Mouse (Mus musculus) macrophage (primary cell): ENCODE measurements around the gene Vti1a. TPM values are rescaled to one million over a fixed set of nuclear protein-coding genes. Genes with fewer than 3 reads are reported as not detected.
A peak's percentile ranks its signal among the peaks of the same experiment; 100 is the strongest.

Experiments
- H3K27ac ChIP-seq: fragments of 350-480 bp; formaldehyde crosslinking; 2 replicates; pipeline ENCODE4 v1.9.0; 2021
- H3K36me3 ChIP-seq: fragments of 350-480 bp; formaldehyde crosslinking; 2 replicates; pipeline ENCODE4 v1.9.0; 2021; ENCODE audit errors: inconsistent target
- H3K4me3 ChIP-seq: fragments of 350-480 bp; formaldehyde crosslinking; 2 replicates; pipeline ENCODE4 v1.9.0; 2021; ENCODE audit errors: inconsistent target
- H3K79me2 ChIP-seq: fragments of 350-480 bp; formaldehyde crosslinking; 2 replicates; pipeline ENCODE4 v1.9.0; 2021; ENCODE audit errors: inconsistent target
- WGBS: methylation state at CpG from one replicate; pipeline ENCODE4 v1.1.7; 2026; ENCODE audit warnings: inconsistent platforms; ENCODE audit not compliant: missing documents; 5-methylcytosine and 5-hydroxymethylcytosine counted together
- polyA plus RNA-seq: library from polyadenylated mRNA; stranded (reverse); fragments of 250-400 nt; gene quantifications from 3 replicates; pipeline ENCODE4 v1.2.4, GENCODE M21; 2018; ENCODE audit warnings: inconsistent platforms
- total RNA-seq, 78 experiments: library from RNA; depleted of rRNA; stranded (reverse); fragments of 250-400 nt; gene quantifications; 1 replicate in 9 of 78; 2 replicates in 24 of 78; 3 replicates in 43 of 78; 4 replicates in 2 of 78; pipeline ENCODE4 v1.2.4; 2018; ENCODE audit warnings: inconsistent platforms in 56 of 78

Gene Vti1a
- total RNA-seq (2018; cell fraction: chromatin; rRNA removed), result 100 to 1,000 TPM in 25 of 26 experiments, 10 to 100 TPM in 1; 93.6 to 326 (median 189) TPM
- total RNA-seq (2018; cell fraction: cytosol; rRNA removed), result 10 to 100 TPM; 32.1 to 70.9 (median 47.3) TPM
- total RNA-seq (2018; cell fraction: nucleus; rRNA removed), result 100 to 1,000 TPM in 19 of 26 experiments, 10 to 100 TPM in 7; 58.8 to 164 (median 112) TPM
- polyA plus RNA-seq, result 25.9 to 41.8 TPM (median 39.9 TPM) in 3 replicates

DNA sequence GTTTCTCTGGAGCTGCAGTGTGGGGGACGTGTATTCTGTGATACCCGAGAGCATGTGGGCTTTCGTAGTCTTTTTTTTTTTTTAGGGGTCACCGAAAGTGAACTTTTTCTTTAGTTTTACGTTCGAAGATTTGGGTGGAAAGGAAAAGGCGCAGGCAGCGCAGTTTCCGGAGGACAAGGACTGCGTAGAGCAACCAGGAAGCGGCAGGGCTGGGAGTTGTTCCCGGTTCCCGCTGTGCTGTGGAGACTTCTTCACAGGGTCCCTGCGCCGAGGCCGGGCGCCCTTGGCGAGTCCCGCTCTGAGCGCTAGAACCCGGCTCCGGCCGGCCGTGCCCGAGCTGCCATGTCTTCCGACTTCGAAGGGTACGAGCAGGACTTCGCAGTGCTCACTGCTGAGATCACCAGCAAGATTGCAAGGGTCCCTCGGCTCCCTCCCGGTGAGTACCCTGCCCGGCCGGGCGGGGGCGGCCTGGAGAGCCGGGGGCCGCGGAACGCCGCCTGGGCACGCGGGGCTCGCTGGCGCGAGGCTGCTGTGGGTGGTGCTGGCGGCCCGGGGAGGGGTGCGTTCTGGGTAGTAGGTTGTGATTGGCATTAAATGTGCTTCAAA lies at the start of gene Vti1a:
Gene Vti1a (plus strand): TSS at position 187 of the 606 bp plus-strand sequence.
- Histone ChIP-seq H3K79me2 (peaks cover 69% of the 10 kb centered on the region), H3K27ac (peak within 1 kb of the TSS; percentile 89), H3K4me3 (peak within 1 kb of the TSS; percentile 97), H3K36me3 (peaks cover 2% of the 10 kb centered on the region; the same call in 1 of the 2 replicates)
- WGBS, result under 1% methylated on average over 48 of the region's 48 CpGs

DNA sequence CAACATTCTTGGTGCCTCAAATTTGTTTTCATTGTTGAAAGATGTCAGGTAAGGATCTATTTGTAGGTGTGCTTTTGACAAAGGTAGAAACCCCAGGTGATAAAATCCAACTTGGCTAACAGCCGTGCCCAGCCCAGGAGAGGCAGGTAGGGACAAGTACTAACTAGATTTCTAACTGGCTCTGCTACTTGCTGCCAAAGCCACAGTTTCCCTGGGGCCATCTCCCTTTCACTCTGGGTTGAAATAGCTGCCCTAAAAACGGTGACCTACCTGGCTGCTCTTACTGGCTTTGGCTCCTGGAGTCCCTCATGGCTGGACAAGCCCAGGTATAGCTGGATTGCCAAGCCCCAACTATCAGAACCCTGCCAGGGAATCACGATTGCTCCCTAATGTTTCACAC lies 49.3 kb upstream of the Vti1a start:
- WGBS, result 97% methylated on average over 3 of the region's 3 CpGs
- peaks cover 16% of the 10 kb centered on the region; the same call in 1 of the 2 replicates for H3K36me3 ChIP-seq

DNA sequence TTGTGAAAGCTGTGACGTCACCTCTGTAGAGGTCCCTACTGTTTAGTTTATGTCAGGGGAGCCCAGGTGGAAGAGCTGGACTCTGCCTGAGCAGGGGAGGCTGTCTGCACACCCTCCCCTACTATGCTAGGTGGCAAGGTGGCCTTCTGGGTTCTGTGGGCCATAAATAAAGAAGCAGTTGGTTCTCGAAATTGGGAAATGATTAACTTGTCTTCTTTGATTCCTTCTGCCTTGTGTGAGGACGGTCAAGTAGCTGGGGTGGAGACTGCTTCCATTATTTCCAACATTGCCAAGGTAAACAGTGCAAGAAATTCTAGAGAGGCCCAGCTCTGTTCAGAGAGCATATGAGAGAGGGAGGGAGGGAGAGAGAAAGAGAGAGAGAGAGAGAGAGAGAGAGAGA lies 47.9 kb upstream of the Vti1a start:
- Histone ChIP-seq H3K27ac (no peak overlapping the region), H3K4me3 (no peak overlapping the region), H3K79me2 (peaks cover 49% of the 10 kb centered on the region), H3K36me3 (peaks cover 17% of the 10 kb centered on the region)
- WGBS, result 90% methylated on average over 3 of the region's 3 CpGs

More for the DNA sequence above, 49.3 kb upstream of the Vti1a start:
- Histone ChIP-seq H3K79me2 (peaks cover 63% of the 10 kb centered on the region), H3K4me3 (no peak overlapping the region), H3K27ac (no peak overlapping the region)

DNA sequence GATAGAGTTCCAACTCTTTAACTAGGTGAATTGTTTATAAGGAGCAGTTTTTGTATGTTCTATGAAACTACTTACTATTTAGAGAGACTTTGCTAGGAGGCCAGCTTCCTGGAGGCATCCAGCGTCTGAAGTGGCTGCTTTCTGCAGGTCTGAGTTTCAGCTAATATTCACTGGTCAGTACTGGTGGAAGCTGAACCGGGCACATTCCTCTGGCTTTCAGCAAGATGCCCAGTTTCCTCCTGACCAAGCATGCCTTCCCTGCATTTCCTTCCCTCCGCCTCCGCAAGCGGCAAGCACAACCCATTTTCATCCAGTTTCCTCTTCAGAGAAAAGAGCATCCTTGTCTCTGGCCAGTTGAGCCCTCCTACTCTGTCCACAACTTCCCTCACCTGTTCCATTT lies 47.0 kb upstream of the Vti1a start:
- peaks cover 40% of the 10 kb centered on the region for H3K79me2 ChIP-seq
- WGBS, result 93% methylated on average over 5 of the region's 5 CpGs
- H3K36me3 ChIP-seq, result peaks cover 24% of the 10 kb centered on the region
- H3K4me3 ChIP-seq, result no peak overlapping the region
- H3K27ac ChIP-seq, result no peak overlapping the region

DNA sequence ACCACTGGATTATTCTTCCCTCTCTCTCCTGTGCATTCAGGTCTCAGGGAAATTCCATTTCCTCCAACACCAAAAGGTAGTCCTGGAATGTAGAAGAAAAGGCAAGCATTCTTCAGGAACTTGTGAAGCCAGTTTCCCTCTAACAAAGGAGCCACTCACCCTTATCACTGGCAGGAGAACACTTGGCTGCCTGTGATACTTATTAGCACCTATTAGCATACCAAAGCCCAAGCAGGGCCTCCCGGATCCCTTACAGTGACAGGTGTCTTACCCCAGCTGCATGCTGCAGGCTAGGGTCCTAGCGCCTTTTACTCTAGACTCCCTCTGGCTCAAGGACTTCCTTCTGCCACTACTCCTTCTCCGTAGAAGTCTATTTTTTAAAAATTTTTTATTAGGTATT lies 44.6 kb upstream of the Vti1a start:
- WGBS, result 84% methylated on average over 3 of the region's 3 CpGs
- peaks cover 34% of the 10 kb centered on the region for H3K36me3 ChIP-seq
- peaks cover 16% of the 10 kb centered on the region for H3K79me2 ChIP-seq
- no peak overlapping the region for H3K4me3 ChIP-seq
- no peak overlapping the region for H3K27ac ChIP-seq

DNA sequence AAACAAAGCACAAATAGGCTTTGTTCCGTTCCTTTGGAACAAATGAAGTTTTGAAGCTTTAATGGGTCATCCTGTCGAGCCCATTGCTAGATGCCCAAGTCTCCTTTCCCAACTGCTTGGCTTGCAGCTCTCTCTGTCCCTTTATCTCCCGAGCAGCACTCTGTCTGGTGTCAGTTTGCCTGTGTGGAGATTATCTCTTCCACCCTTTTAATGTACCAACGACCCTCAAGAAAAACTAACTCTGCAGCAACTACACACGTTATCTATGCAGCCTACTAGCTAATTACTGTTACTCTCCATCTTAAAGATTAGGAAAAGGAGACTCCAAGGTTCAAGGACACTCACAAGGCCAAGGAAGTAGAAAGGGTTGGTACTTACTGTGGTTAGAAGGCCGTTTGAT lies 42.8 kb upstream of the Vti1a start:
- Histone ChIP-seq H3K27ac (no peak overlapping the region), H3K4me3 (no peak overlapping the region), H3K79me2 (no peaks in the 10 kb centered on the region), H3K36me3 (peaks cover 42% of the 10 kb centered on the region)
- 92% methylated on average over 5 of the region's 6 CpGs for WGBS

DNA sequence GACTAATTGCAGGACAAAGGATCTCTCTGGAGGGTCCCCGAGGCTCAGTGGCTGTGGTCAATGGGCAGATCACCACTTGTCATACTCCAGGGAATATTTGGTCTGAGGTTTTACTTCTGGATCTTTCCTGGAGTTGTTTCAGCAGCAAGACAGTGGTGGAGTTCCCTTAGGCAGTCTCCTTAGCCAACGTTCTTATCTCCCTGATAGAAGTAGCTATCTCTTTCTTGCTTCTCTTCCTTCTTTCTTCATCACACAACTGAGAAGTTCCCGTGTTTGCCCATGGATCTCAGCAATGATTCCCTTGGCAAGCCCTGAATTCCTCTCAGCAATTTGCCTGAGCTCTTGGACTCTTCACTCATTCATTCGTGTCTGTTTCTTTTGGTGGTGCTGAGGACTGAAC lies 40.0 kb upstream of the Vti1a start:
- H3K36me3 ChIP-seq, result peaks cover 58% of the 10 kb centered on the region
- no peaks in the 10 kb centered on the region for H3K79me2 ChIP-seq
- 93% methylated on average over 4 of the region's 4 CpGs for WGBS
- H3K27ac ChIP-seq, result no peak overlapping the region
- no peak overlapping the region for H3K4me3 ChIP-seq

DNA sequence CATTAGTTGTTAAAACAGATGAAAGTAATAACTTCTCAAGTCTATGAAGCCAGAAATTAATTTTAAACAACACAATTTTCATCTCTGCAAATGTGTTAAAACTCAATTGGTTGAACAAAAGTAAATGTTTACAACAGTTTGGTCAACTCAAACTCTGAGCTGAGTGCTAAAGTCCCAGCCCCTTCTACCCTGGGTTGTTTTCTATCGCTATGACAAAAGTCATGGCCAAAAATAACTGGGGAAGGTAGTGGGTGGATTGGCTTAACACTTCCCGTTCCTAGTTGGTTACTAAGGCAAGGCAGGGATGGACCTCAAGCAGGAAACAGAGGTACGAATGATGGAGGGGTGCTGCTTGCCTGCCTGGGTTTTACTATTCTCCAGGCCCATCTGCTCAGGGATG lies 39.3 kb upstream of the Vti1a start:
- no peak overlapping the region for H3K27ac ChIP-seq
- H3K4me3 ChIP-seq, result no peak overlapping the region
- H3K79me2 ChIP-seq, result no peaks in the 10 kb centered on the region
- 75% methylated on average over 3 of the region's 3 CpGs for WGBS
- peaks cover 59% of the 10 kb centered on the region for H3K36me3 ChIP-seq

DNA sequence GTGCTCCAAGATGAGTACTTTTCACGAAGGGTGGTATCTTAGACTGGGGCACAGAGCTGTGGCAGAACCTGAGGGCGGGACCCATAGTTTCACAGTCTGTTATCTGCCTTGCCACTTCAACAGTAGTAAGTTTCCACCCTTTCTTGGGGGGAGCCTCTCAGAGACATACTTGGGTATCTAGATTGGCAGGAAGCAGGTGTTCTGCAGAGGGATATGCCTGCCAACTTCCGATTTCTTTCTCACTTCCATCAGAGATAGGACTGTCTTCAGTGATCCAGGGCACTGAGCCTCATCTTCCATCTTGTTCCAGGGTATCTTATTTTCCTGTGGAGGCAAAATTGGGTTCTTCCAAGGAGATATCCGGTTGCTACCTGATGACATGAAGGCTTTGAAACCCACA lies 32.0 kb upstream of the Vti1a start:
- no peak overlapping the region for H3K27ac ChIP-seq
- peaks cover 66% of the 10 kb centered on the region for H3K36me3 ChIP-seq
- no peaks in the 10 kb centered on the region for H3K79me2 ChIP-seq
- 96% methylated on average over 4 of the region's 4 CpGs for WGBS
- H3K4me3 ChIP-seq, result no peak overlapping the region

DNA sequence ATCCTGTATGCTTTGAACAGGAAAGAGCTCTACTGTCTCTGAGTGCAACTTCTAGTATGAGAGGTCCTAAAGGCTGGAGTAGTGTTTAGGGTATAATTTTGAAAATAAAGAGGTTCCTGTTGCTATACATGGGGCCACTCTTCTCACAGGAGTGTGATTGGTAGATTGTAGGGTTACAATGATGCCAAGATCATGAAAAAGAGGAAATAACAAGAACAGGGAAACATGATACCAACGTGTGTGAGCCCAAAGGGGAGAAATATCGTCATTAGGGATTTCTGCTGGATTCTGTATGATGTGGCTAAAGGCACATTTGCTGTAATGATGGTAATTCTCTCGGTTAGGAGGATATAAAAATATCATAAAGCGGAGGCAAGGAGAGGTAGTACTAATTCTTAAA lies 30.1 kb upstream of the Vti1a start:
- WGBS, result 73% methylated on average over 4 of the region's 4 CpGs
- H3K27ac ChIP-seq, result no peak overlapping the region
- H3K36me3 ChIP-seq, result peaks cover 47% of the 10 kb centered on the region
- H3K79me2 ChIP-seq, result no peaks in the 10 kb centered on the region
- no peak overlapping the region for H3K4me3 ChIP-seq

DNA sequence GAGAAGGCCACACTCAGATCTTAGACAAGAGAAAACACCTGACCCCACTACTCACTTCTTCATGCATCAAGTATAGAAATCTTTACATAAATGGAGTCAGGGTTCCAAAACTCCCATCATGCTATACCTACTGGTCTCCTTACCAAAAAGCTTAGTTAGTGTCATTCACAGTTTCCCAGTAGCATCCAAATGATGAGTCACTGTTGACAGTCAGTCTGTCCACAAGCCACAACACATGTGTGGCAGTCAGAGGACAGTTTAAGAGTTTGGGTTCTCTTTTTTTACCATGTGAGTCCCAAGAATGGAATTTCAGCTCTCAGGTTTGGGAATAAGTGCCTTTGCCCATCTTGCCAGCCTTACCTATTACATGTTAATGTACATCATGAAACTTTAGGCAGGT lies 27.1 kb upstream of the Vti1a start:
- H3K27ac ChIP-seq, result no peak overlapping the region
- H3K36me3 ChIP-seq, result peaks cover 24% of the 10 kb centered on the region
- H3K79me2 ChIP-seq, result no peaks in the 10 kb centered on the region
- H3K4me3 ChIP-seq, result no peak overlapping the region

DNA sequence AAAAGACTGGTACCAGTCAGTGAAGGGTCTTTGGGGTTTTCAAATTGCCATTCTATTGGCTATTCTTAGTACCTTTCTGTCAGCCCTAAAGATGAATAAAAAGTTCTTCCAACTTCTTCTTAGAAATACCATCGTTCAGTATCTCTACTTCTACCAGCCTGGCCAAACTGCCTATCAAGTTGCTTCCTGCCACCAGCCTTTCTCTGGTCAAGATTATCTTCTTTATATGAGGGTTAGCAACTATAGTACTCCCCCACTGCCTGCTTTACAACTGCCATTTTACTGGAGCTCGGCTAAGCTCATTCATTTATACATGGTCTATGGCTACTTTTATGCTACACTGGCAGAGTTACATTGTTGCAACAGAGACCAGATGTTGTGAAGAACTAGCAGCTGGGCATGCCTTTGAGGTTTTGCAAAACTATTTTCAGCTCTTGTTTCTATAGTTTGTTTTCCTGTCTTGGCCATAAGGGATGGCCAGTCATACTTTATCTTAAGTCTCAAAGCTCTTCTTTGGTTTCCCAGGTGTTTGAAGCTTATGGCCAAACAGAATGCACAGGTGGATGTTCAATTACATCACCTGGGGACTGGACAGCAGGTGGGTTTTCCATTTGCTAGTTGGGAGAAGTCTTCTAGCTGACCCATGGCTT lies 25.3 kb upstream of the Vti1a start:
- no peak overlapping the region for H3K27ac ChIP-seq
- no peak overlapping the region for H3K4me3 ChIP-seq
- 71% methylated on average over 2 of the region's 2 CpGs for WGBS

DNA sequence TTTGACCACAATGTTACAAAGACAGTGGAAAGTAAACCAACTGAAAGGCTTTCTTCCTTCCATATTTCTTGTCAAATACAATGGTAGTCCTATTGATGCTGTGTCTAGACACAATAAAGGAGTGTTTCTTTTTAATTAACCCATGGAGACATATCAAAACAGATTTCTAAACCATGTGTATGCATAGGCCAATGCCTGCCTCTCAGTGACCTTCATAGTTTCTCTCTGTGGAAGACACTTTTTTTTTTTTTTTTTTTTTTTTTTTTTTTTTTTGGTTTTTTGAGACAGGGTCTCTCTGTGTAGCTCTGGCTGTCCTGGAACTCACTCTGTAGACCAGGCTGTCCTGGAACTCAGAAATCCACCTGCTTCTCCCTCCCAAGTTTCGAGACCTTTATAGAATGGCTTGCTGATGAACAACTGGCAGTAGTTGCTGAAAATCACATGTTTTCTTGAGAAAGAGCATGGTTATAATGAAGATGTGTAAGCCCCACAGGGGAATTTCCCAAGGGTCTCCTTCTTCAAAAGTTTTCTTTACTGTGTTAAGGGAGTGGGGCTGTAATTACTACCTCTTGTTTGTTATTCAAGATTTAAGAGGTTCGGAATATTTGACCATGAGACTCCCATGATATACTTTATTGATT lies 23.8 kb upstream of the Vti1a start:
- WGBS, result 100% methylated on average over 2 of the region's 2 CpGs
- Histone ChIP-seq H3K4me3 (no peak overlapping the region), H3K36me3 (peaks cover 34% of the 10 kb centered on the region), H3K27ac (no peak overlapping the region), H3K79me2 (no peaks in the 10 kb centered on the region)

More for the DNA sequence above, 25.3 kb upstream of the Vti1a start:
- Histone ChIP-seq H3K79me2 (no peaks in the 10 kb centered on the region), H3K36me3 (peaks cover 19% of the 10 kb centered on the region)

DNA sequence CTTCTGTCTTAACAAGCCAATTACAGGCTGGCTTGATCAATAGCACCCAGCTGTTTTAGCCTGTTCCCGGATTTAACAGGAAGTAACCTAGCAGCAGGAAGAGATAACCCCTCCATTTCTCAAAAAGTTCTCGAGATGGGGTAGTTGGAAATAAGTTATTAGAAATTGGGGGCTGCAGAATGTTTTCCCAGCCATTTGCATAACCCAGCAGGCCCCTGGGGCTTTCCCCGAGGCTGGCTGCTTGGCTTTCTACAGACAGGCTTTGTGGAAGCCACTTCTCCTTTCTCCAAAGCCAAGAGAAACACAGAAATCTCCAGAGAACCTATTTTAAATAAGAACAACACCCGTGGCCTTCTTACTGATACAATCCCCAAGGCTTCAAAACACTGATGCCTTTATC lies 22.9 kb upstream of the Vti1a start:
- WGBS, result 36% methylated on average over 4 of the region's 4 CpGs
- H3K27ac ChIP-seq, result no peak overlapping the region
- peaks cover 34% of the 10 kb centered on the region for H3K36me3 ChIP-seq
- H3K4me3 ChIP-seq, result no peak overlapping the region
- no peaks in the 10 kb centered on the region for H3K79me2 ChIP-seq

DNA sequence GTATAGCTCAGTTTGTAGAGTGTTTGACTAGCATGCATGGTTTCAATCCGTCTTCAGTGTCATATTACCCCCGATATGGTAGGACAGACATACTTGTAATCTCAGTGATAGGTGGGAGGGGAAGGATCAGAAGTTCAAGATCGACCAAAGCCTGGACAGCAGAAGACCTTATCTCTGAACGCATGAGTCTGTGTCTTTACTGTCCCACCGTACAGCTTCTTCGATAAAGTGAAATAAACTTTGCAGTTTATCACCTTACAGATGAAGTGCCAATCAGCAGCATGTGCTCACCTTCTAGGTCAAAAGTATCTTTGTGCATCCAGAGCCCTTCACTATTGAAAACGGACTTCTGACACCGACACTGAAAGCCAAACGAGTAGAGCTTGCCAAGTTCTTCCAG lies 21.0 kb upstream of the Vti1a start:
- no peaks in the 10 kb centered on the region for H3K79me2 ChIP-seq
- no peak overlapping the region for H3K4me3 ChIP-seq
- no peak overlapping the region for H3K27ac ChIP-seq
- H3K36me3 ChIP-seq, result peaks cover 33% of the 10 kb centered on the region
- 96% methylated on average over 9 of the region's 9 CpGs for WGBS
